Mouse (Mus musculus) midbrain, embryonic 16.5 days (tissue): ENCODE results near the gene Abr. TPM values are rescaled to one million over a fixed set of nuclear protein-coding genes. Genes with fewer than 3 reads are reported as not detected.

ENCODE experiments used
- ATAC-seq: fragments of 200-750 bp; cut with Nextera tagmentation; 2 replicates; pipeline ENCODE4 v1.8.0; 2017; ENCODE audit warnings: moderate TSS enrichment
- H3K27ac ChIP-seq: fragments of 300-500 bp; sonication (generic); 2 replicates; pipeline ENCODE4 v1.5.1; 2014; ENCODE audit warnings: mild to moderate bottlenecking, low read length, mixed read lengths
- H3K27me3 ChIP-seq: fragments of 300-500 bp; sonication (generic); 2 replicates; pipeline ENCODE4 v1.6.1; 2014; ENCODE audit warnings: low read depth, low read length, mixed read lengths; ENCODE audit not compliant: control insufficient read depth, insufficient read depth
- H3K36me3 ChIP-seq: fragments of 300-500 bp; sonication (generic); 2 replicates; pipeline ENCODE4 v1.6.1; 2014; ENCODE audit warnings: mild to moderate bottlenecking, low read length, moderate library complexity, mixed read lengths; ENCODE audit not compliant: control insufficient read depth, insufficient read depth
- H3K4me1 ChIP-seq: fragments of 300-500 bp; sonication (generic); 2 replicates; pipeline ENCODE4 v1.6.1; 2014; ENCODE audit warnings: mild to moderate bottlenecking, low read length, mixed read lengths; ENCODE audit not compliant: control insufficient read depth, insufficient read depth
- H3K4me2 ChIP-seq: fragments of 300-500 bp; sonication (generic); 2 replicates; pipeline ENCODE4 v1.6.1; 2014; ENCODE audit warnings: mild to moderate bottlenecking, low read length, mixed read lengths
- H3K4me3 ChIP-seq: fragments of 300-500 bp; sonication (generic); 2 replicates; pipeline ENCODE4 v1.5.1; 2014; ENCODE audit warnings: low read depth, mild to moderate bottlenecking, low read length, moderate library complexity, mixed read lengths
- H3K9ac ChIP-seq: fragments of 300-500 bp; sonication (generic); 2 replicates; pipeline ENCODE4 v1.6.1; 2014; ENCODE audit warnings: low read depth, low read length, mixed read lengths
- H3K9me3 ChIP-seq: fragments of 300-500 bp; sonication (generic); replicated peaks from 2 replicates; pipeline ENCODE4 v1.6.1; 2014; ENCODE audit warnings: mild to moderate bottlenecking, low read length, mixed read lengths; ENCODE audit not compliant: control insufficient read depth, poor library complexity, severe bottlenecking
- WGBS: fragments of 180-500 bp; shearing (Covaris S2); extraction: QIAGEN DNeasy Blood & Tissue Kit; methylation state at CpG from one replicate; pipeline ENCODE4 v1.1.7; 2014; 5-methylcytosine and 5-hydroxymethylcytosine counted together
- polyA plus RNA-seq: library from polyadenylated mRNA; unstranded; fragments of >200 nt; fragmentation: Nextera tagmentation; extraction: Ambion mirVana; gene quantifications from 2 replicates; pipeline ENCODE4 v1.2.1, GENCODE M21; 2015

Abr gene
- polyA plus RNA-seq, 1 experiment from 2014 or later, result 110 TPM

DNA sequence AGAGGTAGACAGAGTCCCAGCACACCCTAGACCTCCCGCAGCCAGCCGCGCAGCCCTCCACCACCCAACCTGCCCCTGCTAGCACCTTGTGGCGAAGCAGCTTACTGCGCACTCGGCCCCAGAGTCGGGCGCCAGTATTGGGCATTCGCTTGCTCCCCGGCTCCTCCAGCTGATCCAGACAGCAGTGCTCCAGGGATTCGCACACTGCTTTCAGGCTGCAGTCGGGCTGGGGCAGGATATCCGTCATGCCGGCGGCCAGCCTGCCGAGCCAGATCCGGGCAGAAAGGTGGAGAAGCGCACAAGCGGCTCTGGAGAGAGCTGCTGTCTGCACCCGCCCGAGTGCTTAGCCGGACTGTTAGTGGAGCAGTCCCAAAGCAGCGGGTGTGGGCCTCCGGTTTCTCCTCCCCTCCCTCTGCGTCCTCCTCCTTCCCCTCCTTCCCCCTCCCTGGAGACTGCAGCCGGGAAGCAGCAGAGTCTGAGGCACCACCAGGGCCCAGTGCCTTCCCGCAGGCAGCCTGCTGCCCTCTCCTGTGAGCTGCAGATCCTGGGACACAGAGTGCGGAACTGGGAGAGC is 185.2 kb downstream of the Abr start:
- Histone ChIP-seq H3K4me1 (peaks cover 37% of the 10 kb centered on the region), H3K4me3 (peak overlapping the region; percentile 25; the same call in 1 of the 2 replicates), H3K36me3 (peaks cover 13% of the 10 kb centered on the region), H3K4me2 (peak overlapping the region; percentile 42), H3K9ac (peak overlapping the region; percentile 57), H3K27me3 (no peaks in the 10 kb centered on the region), H3K27ac (peak overlapping the region; percentile 71), H3K9me3 (no peaks in the 10 kb centered on the region)
- WGBS, result 6% methylated on average over 27 of the region's 28 CpGs
- ATAC-seq, result peak; percentile 57

DNA sequence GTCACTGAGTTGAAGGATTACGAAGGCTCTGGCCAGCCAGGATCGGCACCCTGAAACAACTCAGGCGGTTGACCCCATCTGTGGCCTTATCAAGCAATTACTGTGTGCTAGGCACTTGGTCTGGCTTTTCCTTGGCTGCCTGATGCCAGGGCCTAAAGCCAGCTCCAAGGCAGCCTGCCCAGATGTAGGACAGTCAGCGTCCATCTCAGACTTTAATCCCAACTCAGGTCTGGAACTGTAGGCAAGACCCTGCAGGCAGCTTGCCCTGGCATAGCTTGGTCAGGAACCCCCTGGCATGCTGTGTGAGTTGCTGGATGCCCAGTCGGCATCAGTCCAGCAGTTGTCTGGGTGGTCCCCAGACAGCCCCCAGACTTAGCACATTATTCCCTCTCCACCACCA is 186.1 kb downstream of the Abr start:
- Histone ChIP-seq H3K27ac (no peak overlapping the region), H3K4me2 (no peak overlapping the region), H3K36me3 (peaks cover 16% of the 10 kb centered on the region), H3K9ac (no peak overlapping the region), H3K4me1 (peaks cover 35% of the 10 kb centered on the region), H3K27me3 (no peaks in the 10 kb centered on the region), H3K9me3 (no peaks in the 10 kb centered on the region), H3K4me3 (no peak overlapping the region)
- WGBS, result 83% methylated on average over 5 of the region's 5 CpGs
- ATAC-seq, result 0 out of 2 replicates have a peak, but pooled peaks have one; percentile 18

DNA sequence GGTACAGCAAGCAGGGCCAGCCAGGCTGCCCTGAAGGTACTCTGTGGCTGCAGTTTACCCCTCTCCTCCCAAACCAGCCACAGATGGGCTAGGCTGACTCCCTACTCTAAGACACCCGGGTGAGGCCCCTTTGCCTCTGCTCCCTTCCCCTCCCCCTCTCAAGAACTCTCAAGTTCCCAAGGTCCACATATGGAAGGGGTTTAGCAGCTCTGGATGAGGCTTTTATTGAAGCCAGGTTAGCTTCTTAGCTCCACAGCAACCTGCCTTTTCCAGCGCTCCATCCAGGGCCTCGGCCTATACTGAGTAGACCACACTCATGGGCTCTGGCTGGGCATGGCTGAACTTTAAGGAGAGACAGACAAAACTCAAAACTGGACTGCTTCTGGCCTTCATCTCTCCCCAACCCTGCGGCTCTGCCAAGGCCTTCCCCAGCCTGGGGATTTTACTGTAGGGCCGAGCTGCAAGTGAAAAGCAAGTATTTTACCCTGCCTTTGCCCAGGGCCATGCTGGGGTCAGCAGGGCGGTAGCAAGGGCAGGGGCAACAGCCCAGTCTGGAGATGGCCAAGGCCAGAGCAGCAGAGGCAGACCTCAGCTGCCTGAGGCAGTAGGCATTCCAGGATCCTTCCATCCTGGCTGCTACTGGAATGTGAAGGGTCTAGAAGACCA is 192.0 kb downstream of the Abr start:
- no peak overlapping the region for H3K9ac ChIP-seq
- H3K9me3 ChIP-seq, result no peaks in the 10 kb centered on the region
- no peak overlapping the region for H3K4me2 ChIP-seq
- 72% methylated on average over 6 of the region's 6 CpGs for WGBS
- peak overlapping the region; percentile 1; the same call in 1 of the 2 replicates for H3K27ac ChIP-seq
- ATAC-seq, result no peak
- no peaks in the 10 kb centered on the region for H3K4me1 ChIP-seq
- no peak overlapping the region for H3K4me3 ChIP-seq
- H3K36me3 ChIP-seq, result peaks cover 14% of the 10 kb centered on the region
- H3K27me3 ChIP-seq, result no peaks in the 10 kb centered on the region

DNA sequence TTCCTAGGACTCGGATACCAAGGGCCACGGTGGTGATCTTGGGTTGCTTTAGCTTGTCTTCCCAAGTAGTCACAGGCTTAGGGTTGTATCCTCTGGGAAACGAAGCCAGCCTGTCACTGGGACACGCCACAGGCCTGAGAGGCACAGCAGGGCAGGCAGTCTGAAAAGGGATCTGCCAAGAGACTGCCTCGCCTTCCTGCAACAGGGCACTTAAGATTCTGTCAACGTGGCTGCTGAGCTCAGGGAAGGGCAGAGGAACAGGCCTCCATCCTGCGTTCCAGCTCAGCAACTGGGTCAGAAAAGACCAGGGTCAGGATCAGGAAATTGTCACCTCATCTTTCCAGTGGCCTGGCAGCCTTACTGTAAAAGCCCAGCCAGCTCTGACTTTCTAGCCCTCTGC is 192.6 kb downstream of the Abr start:
- Histone ChIP-seq H3K36me3 (peaks cover 19% of the 10 kb centered on the region), H3K9ac (no peak overlapping the region)
- no peak for ATAC-seq

DNA sequence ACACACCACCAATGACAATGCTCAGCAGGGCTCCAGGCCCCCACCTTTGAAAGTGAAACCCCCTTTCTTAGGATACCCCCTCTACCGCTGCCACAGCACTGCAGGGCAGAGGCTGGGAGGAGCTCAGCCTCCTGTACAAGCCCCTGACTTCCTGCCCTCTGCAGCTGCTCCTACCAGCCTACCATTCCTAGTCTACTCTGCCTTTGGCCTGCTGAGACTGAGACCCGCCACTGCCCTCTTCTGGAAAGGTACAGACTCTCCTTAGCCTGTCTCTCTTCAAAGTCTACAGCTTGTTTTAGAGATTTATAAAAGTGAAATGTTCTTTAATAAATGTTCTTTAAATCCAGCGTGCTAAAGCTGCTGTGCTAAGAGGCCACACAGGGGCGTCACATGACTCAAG is 193.1 kb downstream of the Abr start:
- no peak for ATAC-seq
- H3K4me2 ChIP-seq, result no peak overlapping the region
- H3K27me3 ChIP-seq, result no peaks in the 10 kb centered on the region
- no peak overlapping the region for H3K9ac ChIP-seq
- no peaks in the 10 kb centered on the region for H3K4me1 ChIP-seq
- WGBS, result 57% methylated on average over 4 of the region's 4 CpGs
- H3K27ac ChIP-seq, result peak overlapping the region; percentile 30; the same call in 1 of the 2 replicates
- H3K4me3 ChIP-seq, result no peak overlapping the region
- H3K36me3 ChIP-seq, result peaks cover 22% of the 10 kb centered on the region
- H3K9me3 ChIP-seq, result no peaks in the 10 kb centered on the region

More for the DNA sequence above, 192.6 kb downstream of the Abr start:
- Histone ChIP-seq H3K9me3 (no peaks in the 10 kb centered on the region), H3K27ac (peak overlapping the region; percentile 30; the same call in 1 of the 2 replicates), H3K4me1 (no peaks in the 10 kb centered on the region), H3K4me3 (no peak overlapping the region), H3K4me2 (no peak overlapping the region), H3K27me3 (no peaks in the 10 kb centered on the region)
- 55% methylated on average over 7 of the region's 7 CpGs for WGBS

DNA sequence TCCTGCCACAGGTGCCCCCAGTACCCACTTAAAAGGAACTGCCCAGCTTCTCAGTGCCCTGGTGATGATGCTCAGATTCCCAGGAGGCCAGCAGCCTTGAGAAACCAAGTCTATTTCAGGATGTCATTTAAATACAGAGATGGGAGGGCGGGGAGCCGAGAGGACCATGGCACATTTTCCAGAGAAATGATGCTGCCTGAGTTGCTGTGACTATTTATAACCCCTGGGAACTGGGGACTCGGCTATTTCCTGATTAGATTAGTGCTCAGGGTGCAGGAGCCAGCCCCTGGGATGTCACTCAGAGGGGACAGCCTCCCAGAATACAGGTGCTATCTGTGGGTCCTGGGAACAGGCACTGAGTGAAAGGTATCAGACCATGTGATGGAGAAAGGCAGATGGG is 194.3 kb downstream of the Abr start:
- no peak overlapping the region for H3K9ac ChIP-seq

DNA sequence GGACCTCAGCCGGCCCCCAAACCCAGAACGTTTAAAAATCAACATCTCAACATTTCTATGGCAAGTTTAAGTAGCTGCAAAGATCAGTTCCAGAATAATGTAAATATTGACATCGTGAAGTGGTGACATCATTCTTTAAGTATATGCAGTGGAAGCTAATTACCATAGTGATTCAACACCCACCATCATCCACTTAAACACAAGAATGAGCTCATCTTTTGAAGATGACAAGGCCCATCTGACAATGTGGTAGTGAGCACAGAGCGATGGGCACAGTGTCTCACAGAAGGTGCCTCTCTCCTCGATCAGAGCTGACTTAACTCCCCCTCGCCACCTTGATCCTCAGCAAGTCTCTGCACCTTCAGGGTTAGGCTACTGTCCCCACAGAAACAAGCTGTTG is 196.4 kb downstream of the Abr start:
- Histone ChIP-seq H3K27ac (no peak overlapping the region), H3K4me3 (no peak overlapping the region), H3K36me3 (peaks cover 31% of the 10 kb centered on the region), H3K9me3 (no peaks in the 10 kb centered on the region), H3K9ac (no peak overlapping the region), H3K27me3 (no peaks in the 10 kb centered on the region), H3K4me2 (no peak overlapping the region), H3K4me1 (no peaks in the 10 kb centered on the region)
- no peak for ATAC-seq
- 85% methylated on average over 6 of the region's 6 CpGs for WGBS

More for the DNA sequence above, 194.3 kb downstream of the Abr start:
- Histone ChIP-seq H3K9me3 (no peaks in the 10 kb centered on the region), H3K27ac (no peak overlapping the region), H3K27me3 (no peaks in the 10 kb centered on the region), H3K4me1 (no peaks in the 10 kb centered on the region), H3K36me3 (peaks cover 28% of the 10 kb centered on the region), H3K4me3 (no peak overlapping the region), H3K4me2 (no peak overlapping the region)
- WGBS, result 79% methylated on average over 3 of the region's 3 CpGs
- no peak for ATAC-seq

DNA sequence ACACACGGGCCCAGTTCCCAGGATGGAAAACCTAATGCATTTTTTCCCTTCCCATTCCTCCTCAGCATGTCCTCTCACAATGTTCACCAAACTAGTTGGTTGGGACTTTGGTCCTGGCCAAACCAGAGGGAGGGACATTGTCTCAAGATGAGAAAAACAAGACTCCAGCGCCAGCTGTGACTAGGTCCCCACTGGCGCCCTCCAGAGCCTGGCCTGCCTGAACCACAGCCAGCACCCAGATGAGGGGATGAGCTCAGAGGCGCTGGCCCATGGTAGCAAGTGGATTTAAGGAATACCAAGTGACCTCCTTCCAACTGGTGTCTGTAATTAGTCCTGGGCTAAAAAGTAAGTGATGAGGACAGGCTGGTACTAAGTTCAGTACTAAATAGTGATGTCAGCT is 201.2 kb downstream of the Abr start:
- Histone ChIP-seq H3K9ac (no peak overlapping the region), H3K4me2 (no peak overlapping the region), H3K27me3 (no peaks in the 10 kb centered on the region), H3K4me1 (no peaks in the 10 kb centered on the region), H3K36me3 (peaks cover 65% of the 10 kb centered on the region), H3K9me3 (no peaks in the 10 kb centered on the region), H3K4me3 (no peak overlapping the region), H3K27ac (no peak overlapping the region)
- no peak for ATAC-seq
- WGBS, result 71% methylated on average over 4 of the region's 4 CpGs

DNA sequence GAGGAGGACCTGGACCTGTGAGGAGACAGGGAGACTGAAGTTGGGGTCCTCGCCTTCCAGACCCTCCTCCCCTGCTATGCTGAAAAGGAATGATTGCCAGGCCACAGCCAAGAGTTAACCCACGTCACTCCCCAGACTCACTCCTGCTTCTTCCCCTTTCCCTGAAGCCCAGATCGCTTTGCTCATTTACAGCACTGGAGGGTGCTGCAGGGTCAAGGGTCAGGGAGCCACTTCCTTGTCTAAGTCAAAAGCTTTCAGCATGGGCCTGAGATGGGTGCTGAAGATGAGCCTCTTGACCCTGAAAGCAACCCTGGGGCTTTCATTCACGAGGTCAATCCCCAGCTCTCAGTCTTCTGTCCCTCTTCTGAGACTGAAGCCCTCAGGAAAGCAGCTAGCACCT is 202.9 kb downstream of the Abr start:
- Histone ChIP-seq H3K36me3 (peaks cover 70% of the 10 kb centered on the region), H3K27me3 (no peaks in the 10 kb centered on the region), H3K9ac (no peak overlapping the region), H3K9me3 (no peaks in the 10 kb centered on the region), H3K4me2 (no peak overlapping the region), H3K27ac (no peak overlapping the region; the same call in 1 of the 2 replicates), H3K4me1 (no peaks in the 10 kb centered on the region), H3K4me3 (no peak overlapping the region)
- 66% methylated on average over 4 of the region's 4 CpGs for WGBS
- no peak for ATAC-seq
